Mouse (Mus musculus) thymus, postnatal 10 days (tissue): ENCODE results near the gene Nrsn2.

Experiments used
- DNase-seq, 2 experiments: peaks; one replicate each; pipeline ENCODE4 v3.0.0; 2021; ENCODE audit warnings: low spot score in 2 of 2

Nrsn2 gene

DNA sequence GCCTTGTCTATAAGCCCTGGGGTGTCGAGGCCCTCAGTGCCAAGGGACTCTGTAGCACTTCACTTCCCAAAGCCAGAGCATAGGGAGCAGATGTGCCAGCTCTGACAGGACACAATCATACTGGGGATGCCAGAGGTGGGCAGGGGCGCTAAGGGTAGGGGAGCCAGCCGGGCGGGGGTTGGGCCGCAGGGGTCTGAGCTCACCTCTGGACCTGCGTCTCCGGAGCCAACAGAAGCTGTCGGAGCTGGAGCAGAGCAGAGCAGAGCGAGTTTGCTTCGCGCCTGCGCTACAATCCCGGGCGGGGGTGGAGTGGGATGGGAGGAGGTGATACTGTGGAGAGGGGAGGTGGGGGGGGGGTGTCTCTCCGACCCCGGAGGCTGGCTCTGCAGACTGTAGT lies at the start of gene Nrsn2:
TSS of gene Nrsn2 (minus strand) at position 294 of the 397 bp plus-strand sequence.
- DNase-seq = no peak

DNA sequence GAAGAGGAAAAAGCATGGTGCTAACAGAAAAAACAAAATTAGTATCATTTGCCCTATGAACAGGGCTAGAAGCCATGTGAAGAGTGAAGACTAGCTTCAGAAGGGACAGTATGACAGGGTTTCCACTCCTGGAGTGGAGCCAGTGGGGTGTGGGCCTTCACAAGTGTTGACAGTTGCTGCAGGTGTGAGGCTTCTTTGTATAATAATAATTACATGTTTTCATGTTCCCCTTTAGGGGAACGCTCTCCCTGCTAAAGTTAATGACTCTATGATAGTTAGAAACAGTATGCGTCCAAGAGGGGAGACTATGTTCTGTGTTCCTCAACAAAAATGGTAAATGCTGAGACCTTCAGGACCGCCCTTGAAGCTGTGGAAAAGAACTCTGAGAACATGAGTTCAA lies 39.3 kb upstream of the Nrsn2 start:
- DNase-seq = no peak

DNA sequence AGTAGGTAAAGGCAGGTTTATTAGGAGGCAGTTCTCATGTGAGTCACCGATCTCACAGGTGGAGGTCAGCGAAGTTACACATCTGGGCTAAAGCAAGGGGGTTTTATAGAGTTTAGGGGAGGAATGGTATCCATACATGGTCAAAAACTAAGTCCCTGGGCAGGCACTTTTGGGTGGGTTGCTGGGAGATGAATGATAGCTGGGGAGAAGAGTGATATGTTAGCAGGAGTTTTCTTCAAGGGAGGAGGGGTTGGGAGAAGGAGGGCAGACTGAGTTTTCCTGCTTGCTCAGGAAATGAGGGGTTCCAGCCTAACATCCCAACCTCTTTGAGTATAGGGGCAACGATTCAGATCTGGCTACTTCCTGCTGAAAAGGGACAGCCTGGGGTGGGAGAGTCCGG lies 38.8 kb upstream of the Nrsn2 start, which contains the start of gene 6820408C15Rik:
TSS of gene 6820408C15Rik (plus strand) at position 301 of the 400 bp plus-strand sequence.
- DNase-seq = no peak

DNA sequence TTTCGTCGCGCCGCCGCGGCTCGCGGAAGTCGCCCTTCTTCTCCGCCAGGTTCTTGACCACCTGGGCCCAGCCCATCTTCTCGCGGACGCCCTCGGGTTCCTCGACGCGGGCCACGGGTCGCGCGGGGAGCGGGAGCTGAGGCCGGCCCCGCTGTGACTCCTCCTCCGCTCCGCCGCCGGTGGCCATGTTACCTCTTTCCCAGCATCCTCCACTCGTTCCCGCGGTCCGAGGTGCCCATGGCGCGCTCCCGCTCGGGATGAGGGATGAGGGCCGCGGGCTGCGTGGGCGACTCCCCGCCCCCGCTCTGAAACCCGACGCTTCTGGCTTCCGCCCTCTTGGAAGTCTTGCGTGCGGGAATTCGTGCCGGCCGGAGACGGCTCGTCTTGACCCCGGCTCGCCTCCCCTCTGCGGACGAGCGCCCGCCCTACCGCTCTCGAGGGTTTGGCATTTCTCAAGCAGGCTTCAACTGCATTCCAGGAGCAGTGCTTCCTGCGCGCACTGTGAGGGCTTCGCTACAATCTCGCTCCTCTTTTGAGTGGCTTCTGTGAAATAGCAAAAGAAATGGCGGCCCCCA lies 38.2 kb upstream of the Nrsn2 start, which contains the start of gene Zcchc3:
TSS of gene Zcchc3 (minus strand) at position 437 of the 575 bp plus-strand sequence.
- peak in 1 of 2 experiments; percentile 19 for DNase-seq

DNA sequence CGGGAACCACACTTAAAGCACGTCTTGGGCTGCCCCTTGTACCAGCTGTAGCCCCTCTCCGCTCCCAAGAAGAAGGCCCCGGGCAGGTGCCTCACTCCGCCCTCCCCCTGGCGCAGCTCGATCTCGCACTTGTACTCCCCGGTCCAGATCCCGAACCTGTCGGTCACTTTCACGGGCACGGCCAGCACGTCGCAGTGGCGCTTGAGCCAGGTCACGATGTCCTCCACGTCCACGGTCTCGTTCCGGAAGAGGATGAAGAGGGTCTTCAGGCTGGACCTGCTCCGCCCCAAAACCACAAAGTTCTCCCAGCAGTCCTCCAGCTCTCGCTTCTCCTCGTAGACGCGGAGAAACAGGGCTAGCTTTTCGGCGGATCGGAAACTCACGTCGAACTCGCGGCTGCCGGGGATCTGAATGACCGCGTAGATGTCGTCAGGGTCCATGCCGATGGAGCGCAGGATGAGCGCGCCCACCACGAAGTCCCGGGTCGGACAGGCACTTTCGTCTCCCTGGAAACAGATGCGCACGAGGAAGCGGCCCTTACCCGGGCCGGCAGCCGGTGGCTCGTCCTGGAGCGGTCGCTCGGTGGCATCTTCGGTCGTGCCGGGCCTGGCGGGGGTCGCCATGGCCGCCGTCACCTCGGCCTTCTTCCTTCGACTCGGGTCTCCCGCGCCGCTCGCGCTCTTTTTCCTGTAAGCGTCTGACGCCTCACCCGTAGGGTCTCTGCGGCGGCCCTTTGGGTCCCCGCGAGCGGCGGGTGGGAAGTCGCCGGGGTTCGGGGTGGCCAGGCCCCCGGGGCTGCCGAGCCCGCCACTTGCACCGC lies 37.5 kb upstream of the Nrsn2 start:
- DNase-seq = peak in 1 of 2 experiments; percentile 10

DNA sequence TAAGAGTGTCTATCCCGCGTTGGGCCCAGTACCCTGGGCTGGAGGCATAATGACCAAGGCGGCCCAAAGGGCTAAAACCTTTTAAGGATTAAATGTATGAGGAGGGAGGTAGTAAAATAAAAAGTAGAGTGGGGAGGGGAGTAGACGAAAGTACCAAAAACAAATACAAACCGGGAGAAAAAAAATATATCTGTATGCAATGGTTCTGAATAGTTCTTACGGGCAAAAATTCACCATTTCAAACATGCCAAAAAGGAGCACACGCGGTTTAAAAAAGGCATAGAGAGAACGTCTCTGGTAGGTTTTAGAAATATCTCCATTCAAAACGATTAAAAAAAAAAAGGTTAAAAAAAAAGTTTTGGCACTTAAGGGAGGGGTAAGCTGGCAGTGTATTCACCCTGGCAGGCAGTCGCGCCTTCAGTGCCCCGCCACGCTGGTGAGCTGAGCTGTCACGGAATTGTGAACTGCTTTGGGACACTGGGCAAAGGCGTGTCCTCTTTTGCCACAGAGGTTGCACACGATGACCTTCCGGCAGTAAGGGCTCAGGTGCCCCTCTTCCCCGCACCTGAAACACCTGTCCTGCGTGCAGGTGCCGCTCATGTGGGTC lies 36.8 kb upstream of the Nrsn2 start:
- DNase-seq = no peak

DNA sequence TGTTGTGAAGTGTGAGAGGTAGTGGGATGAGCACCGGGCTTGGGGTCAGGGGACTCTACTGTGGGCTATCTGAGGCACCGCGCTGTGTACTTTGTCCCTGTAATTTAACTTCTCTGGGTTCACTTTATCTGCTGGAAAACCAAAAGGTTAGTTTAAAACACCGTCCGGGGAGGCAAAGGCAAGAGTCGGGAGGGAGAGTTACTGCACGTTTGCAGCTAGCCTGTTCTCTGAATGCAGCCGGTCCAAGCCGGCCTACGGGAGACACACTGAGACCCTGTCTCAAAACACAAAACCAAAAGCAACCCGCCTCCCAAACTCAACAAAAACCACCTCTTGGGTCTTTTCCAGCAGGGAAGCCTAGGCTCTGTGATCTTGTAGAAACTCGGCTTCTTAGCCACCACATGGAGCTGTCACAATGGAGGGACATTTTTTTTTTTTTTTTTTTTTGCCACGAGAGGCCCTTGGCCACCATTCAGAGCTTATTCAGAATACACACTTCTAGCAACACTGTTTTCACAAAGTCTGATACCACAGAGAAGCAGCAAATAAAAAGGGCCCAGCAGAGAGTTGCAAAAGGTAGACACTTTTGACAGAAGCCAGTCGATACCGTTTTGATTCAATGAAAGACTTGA lies 36.2 kb upstream of the Nrsn2 start:
- DNase-seq = no peak

DNA sequence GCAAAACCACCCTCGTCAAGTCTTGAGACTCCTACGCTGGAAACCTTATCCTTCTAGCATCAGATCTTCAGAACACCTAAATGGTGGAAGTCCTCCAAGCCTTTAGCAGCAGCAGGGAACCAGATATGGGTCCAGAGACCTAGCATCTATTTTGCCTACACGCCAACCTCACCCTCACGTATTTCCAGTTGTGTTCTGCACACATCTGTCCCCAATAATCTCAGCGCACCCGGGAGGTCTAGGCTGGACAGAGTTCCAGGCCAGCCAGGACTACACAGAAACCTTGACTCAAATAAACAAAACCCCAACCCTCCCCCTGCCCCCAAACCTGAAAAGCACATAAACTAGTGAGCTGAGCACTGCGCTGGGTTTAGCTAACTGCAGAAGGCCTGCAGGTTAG lies 35.0 kb upstream of the Nrsn2 start:
- DNase-seq = no peak

DNA sequence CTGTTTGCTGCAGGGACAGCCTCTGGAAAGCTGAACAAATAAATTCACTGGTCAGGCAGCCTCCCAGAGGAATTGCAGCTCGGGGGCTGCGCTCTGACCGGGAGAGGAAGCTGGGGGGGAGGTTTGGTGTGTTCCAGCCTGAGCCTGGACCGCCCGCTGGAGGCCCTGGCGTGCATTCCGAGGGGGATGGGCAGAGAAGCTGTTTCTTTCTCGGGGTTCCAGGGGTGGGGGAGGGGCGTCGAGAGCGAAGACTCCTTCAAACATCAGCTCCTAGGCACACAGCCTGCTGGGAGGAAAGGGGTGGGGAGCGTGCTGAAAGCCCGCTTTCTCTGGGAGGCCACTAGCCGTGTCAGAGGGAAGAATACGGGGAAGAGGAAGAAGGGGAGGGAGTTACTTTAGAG lies 34.5 kb upstream of the Nrsn2 start:
- DNase-seq = no peak

DNA sequence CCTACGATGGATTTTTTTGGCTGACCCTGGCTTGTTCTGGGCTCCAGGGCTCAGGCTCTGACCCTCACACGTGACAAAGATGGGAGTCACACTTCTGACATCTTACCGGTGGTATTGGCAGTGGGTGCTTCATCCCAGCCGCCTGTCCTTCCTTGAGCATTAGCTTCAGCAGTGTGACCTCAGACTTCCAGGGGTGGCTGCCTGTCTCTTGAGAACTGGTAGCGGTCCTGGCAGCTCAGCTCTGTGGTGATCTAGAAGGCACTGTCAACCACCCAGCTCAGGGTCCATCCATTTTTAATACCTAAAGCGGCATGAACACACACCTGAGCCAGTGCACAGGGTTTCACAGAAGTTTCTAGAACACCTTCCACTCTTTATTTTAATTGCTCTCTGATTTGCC lies 33.3 kb upstream of the Nrsn2 start:
- no peak for DNase-seq

DNA sequence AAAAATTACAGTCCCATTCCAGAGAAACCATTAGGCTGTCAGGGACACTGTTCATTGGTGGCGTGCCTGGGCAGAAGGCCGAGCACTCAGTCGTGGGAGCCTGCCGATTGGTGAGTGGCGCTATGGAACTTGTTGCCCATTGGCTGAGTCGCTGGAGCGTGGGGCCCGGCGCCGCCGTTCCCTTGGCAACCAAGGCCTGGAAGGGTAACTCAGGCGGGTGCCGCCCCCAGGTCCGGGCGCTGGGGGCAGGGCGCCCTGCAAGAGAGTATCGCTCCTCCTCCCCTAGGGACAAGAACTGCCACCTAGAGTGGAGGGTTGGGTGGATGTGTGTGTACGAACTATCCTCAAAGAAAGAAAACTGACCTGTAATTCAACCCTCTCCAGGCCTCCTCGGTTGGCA lies 29.7 kb upstream of the Nrsn2 start:
- peak; percentile 81 to 85 for DNase-seq

DNA sequence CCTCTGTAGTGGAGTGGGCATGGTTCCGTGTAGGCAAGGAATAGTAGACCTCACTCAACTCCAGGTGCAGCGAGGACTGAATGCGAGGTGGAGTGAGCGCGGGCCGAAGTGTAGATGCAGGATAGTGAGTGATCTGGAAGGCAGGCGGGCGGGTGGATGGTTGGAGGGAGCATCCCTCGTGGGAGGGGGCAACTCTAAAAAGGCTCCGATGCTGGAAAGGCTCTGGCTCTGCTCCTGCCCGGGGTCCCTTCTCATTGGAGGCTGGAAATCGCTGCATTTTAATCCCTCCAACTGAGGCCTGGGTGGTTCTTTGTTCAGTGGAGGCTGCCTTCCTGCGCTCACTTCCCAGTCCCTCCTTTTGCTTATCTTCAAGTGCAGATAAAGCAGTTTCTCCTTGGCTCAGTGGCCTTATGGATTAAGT lies 22.7 kb upstream of the Nrsn2 start:
- no peak for DNase-seq

DNA sequence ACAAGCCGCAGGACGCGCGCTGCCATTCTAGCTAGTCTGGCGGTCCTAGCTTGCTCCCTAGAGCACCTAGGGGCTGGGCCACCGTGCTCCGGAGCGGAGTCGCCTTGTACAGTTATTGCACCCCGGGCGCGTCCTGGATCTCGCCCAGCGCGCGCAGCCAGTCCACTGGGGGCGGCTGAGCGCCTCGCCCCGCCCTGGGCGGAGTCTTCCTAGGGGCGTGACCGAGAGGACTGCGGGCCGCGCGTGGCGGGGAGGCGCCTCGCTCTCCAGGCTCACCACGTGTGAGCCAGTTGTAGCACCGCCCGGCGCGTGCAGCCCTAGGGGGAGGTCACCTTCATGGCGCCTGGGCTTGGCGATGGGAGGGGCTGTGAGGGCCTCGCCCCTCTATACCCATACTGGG lies 22.3 kb upstream of the Nrsn2 start:
- peak; percentile 52 to 58 for DNase-seq

DNA sequence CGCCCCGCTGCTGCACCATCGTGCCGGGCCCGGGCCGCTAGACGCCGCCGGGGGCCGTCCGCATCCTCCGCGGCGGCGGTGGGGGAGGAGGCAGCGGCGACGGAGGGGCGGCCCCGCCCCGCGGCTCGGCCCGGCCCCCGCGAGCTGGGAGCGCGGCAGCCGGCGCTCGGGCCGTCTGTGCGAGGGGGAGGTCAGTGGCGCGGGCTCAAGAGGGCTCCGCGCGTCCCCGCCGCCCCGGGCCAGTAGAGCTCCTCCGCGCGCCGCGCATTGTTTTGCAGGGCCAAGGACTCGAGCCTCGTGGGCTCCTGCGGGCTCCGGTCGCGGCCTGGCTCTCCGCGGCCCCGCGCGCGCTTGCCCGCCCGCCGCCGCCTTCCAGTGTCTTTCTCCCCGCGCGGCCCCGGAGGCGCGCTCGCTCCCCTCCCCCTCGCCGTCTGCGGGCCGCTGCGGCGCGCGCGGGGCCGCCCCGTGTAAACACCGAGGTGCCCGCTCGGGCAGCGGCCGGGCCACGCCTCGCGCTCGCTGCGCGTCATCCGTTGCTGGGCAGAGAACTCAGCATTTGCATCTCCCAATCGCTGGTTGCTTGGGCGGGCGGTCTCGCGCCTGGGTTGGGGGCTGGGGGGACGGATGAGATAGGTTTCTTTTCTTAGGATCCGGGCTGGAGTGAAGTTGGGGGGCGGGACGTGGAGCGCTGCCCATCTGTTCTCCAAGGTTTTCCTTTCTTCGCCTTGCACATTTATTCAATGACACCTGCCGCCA lies 21.4 kb upstream of the Nrsn2 start, which contains the start of gene Sox12:
TSS of gene Sox12 (minus strand) at position 384 of the 756 bp plus-strand sequence.
- peak; percentile 84 to 92 for DNase-seq

DNA sequence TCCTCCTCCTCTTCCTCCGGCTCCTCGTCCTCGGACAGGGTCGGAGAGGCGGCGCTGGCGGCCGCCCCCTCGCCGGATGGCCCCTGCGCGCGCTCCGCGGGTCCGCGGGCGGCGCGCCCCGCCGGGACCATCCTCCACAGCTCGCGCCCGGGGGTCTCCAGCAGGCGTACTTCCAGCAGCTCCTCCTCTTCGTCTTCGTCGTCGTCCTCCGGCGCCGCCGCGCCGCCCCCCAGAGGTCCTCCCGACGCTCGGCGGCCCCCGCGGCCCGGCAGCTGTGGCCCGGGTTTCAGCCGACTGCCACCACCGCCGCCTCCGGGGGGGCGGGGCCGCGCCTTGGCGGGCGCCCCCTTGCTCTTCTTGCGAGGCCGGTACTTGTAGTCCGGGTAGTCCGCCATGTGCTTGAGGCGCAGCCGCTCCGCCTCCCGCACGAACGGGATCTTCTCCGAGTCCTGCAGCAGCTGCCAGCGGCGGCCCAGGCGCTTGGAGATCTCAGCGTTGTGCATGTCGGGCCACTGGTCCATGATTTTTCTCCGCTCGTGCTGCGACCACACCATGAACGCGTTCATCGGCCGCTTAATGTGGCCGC lies 20.7 kb upstream of the Nrsn2 start:
- peak; percentile 40 to 58 for DNase-seq

DNA sequence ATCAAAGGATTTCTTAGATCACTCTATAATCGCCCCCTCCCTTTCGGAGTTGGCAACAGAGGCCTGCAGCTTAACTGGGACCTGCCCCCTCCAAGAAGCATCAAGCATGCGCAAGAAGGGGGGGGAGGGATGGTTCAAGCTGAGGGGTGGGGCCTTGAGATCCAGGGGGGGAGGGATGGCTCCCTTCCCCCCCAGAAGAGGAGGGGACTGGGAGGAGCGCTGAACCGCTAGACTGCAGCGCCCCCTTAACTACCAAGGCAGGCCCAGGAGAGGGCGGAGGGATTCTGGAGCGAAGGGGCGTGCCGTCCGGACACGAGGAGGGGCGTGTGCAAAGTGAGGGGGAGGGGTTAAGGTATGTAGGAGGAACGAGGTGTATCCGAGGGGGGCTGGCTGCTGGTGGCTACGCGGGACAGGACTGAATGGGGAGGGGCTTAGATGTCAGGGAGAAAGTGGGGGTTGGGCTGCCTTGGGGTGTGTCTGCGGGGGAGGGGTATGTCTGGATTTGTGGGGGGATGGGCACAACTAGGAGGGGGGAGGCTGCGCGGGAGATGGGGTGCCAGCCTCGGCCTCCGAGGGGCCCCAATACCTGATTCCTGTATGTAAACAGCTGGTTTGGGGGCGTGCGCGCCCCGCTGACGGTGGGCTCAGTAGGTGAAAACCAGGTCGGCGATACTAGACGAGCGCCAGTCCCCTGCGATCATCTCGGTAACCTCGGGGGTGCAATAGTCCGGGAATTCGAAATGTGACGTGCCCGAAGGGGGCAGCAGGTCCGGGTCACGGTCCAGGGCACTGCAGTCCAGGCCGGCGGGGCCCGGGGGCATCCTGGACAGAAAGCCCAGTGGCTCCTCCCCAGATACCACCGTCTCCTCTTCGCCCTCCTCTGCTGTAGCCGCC lies 19.9 kb upstream of the Nrsn2 start:
- DNase-seq = peak; percentile 59 to 62

DNA sequence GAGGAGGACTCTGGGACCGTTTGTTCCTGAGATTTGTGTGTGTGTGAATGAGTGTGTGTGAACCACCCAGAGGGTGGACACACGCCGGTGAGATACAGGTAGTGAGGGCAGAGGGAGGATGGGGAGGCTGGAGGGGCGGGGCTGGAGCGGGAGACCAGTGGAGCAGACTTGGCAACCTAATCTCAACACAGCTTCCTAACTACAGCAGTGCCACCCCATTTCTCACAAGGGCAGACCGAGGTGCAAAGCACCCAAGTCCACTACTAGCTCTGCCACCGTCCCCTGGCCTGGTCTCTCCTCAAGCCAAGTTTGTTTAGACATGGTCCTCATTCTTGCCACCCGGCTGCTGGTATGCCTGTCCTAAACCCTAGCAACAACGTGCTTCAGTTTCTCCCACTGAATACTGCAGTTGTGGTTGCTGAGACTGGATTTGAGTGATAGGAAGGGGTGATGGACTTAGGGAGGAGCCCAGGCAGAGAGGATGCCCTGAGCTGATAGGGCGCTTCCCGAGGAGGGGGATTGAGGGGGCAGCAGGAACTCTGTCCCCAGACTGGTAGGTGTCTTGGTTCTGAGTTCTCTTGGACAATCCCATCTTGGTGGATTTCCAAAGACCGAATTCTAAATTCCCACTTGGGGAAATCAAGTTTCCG lies 19.0 kb upstream of the Nrsn2 start:
- no peak for DNase-seq

DNA sequence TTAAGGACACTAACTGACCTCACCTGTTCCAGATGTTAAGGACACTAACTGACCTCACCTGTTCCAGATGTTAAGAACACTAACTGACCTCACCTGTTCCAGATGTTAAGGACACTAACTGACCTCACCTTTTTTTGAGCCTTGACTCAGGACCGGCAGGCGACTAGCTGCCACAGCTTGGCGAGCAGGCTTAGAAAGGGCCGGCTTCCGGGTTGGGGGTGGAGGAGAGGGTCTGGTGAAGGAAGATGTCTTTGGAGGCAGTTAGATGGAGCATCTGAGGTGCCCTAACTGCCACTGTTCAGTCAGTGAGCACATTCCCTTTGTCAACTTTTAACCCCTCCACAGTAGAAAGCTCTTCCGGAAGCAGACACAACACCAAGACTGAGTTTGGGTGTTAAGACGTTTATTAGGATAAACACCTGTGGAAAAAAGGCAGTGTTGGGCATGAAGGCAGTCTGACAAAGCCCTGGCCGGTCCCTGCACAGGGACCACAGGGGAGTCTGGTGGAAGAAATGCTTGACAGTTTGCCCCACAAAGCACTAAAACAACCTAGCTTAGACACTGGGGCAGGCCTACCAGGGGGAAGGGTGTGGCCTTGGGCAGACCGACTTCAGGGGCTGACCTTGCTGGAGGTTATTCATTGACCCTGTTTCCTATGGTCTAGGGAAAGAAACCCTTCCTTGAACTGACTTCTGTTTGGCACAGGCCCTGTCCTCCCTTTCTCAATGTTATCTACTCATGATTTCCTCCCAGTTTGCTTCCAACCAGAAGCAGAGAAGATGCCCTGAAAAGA lies 17.0 kb upstream of the Nrsn2 start:
- no peak for DNase-seq

DNA sequence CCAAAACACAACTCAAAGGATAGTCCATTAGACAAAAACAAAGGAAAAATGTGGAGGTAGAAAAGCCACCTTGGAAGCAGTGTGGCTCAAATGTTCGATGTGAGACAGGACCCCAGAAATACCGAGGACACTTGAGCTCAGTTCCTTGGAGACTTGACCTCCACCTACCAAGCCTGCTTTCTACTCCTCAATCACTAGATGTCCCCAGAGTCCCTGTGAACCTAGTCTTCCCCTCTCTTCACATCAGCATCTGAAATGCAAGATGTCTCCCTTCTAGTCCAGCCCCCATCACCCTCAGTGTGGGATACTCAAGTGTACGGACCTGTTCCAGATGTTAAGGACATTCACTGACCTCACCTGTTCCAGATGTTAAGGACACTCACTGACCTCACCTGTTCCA lies 16.3 kb upstream of the Nrsn2 start:
- DNase-seq = peak in 1 of 2 experiments; percentile 37
